Mouse (Mus musculus) spleen, postnatal 0 days (tissue): ENCODE measurements around the gene Cd28. TPM values are rescaled to one million over a fixed set of nuclear protein-coding genes. Genes with fewer than 3 reads are reported as not detected.

Experiments
- polyA plus RNA-seq: library from polyadenylated mRNA; unstranded; fragments of >200 nt; fragmentation: Nextera tagmentation; extraction: Ambion mirVana; gene quantifications from 2 replicates; pipeline ENCODE4 v1.2.1, GENCODE M21; 2015

Gene Cd28
- 0.21 and 0.31 TPM in 2 replicates for polyA plus RNA-seq

GRCm38 (mm10) chr1:60716567-60716966, at the start of gene Cd28:
Gene Cd28 (plus strand): TSS chr1:60716800.

Other genes starting within 250 kb of the Cd28 start
- 6.0 TPM in 2 replicates for gene Raph1, start 149.7 kb upstream of the Cd28 start, polyA plus RNA-seq
- gene Ctla4, start 170.2 kb downstream of the Cd28 start, polyA plus RNA-seq = 0.14 TPM in 1 of 2 replicates, not detected in the other